Mouse (Mus musculus) adrenal gland (tissue): ENCODE results near the gene Ap1s3.

ENCODE experiments used
- intact Hi-C: fragments of 180-260 bp; cut with DNase I; formaldehyde crosslinking; loops from one replicate; pipeline ENCODE4 v1.15.1; 2025

The Ap1s3 gene

DNA sequence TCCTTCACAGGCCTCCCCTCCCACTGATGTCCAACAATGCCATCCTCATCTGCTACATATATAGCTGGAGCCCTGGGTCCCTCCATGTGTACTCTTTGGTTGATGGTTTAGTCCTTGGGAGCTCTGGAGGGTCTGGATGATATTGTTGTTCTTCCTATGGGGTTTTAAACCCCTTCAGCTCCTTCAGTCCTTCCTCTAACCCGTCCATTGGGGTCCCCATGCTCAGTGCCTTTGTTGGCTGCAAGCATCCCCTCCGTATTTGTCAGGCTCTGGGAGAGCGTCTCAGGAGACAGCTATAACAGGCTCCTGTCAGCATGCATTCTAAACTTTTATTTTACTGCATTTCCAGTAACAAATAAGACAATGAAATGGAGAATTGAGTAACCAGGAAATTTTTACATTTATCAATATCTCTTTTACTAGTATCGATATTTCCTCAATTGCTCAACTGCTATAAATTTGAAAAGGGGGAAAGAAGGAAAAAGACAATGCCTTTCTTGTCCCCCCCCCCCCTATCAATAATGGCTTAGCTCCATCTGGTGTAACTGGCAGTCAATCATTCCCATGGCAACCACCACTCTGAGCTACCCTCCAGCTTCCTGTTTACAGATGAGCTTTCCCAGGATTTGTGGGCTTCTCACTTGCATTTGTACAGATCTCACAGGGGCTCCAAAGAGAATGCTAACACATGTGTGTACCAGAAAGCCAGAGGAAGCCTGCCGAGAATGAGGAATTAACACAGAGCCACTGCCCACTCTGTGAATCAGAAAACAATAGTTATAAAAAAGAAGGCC lies 73.2 kb downstream of the Ap1s3 start:
- intact Hi-C loops = no loop called here

GRCm38 (mm10) chr1:79592721-79593277 lies 79.0 kb downstream of the Ap1s3 start:
- intact Hi-C loops = no loop called here

GRCm38 (mm10) chr1:79591091-79591490 lies 80.7 kb downstream of the Ap1s3 start:
- intact Hi-C loops = no loop called here

- intact Hi-C loops = no loop called here
These were observed 81.6 kb downstream of the Ap1s3 start for GRCm38 (mm10) chr1:79589971-79590763.

DNA sequence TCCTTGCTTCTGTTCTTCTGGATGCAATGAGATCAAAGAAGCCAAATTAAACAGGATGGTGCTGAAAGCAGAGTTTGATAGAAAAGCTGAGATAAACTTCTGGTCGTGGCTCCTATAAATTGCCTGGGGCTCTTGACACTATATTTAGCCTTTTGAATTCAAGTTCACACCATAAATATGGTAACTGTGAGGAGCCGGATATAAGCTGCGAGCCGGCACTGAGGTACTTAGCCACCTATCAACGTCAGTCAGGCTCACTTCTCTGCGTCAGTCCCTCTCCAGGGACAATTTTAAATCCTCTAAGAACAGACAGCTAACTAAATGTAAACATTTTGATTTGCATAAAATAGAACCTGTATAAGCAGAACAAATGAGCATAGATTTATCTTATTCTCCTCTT lies 82.3 kb downstream of the Ap1s3 start:
- intact Hi-C loops = no loop called here

- intact Hi-C loops = no loop called here
These were observed 90.6 kb downstream of the Ap1s3 start for GRCm38 (mm10) chr1:79581136-79581679.

- intact Hi-C loops = no loop called here
These were observed 94.4 kb downstream of the Ap1s3 start for GRCm38 (mm10) chr1:79577357-79577756.

GRCm38 (mm10) chr1:79571912-79572311 lies 99.9 kb downstream of the Ap1s3 start:
- intact Hi-C loops = no loop called here

- intact Hi-C loops = no loop called here
These were observed 100.6 kb downstream of the Ap1s3 start for GRCm38 (mm10) chr1:79571126-79571525.

GRCm38 (mm10) chr1:79561186-79561585 lies 110.6 kb downstream of the Ap1s3 start:
- intact Hi-C loops = no loop called here
